In the genomic region with DNA sequence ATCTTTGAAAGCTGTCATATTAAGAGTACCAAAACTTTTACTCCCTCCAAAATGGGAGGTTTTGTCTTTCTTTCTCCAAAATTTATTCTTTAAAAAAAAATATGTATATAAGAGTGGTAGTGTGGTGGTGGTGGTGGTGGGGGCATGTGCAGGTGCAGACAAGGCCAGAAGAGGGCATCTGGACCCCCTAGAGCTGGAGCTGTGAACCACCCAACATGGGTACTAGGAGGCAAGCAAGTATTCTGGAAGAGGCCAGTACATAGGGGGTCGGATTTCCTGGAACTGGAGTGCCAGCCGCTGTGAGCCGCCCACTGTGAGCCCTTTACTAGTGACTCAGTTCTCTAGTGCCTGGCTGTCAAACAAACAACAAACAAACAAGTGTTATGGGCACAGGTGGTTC, we compare ENCODE assay signal across 17 mouse cellular contexts. TPM values are rescaled to one million over a fixed set of nuclear protein-coding genes. Genes with fewer than 3 reads are reported as not detected.
DNase-seq lines count a peak whose midpoint lies in the region; ATAC-seq and TF ChIP-seq lines count a peak whose summit lies in the region.
"Had no signal": no experiment of that assay in that cellular context is flagged by ENCODE, and none has a peak within 500 bp of the region (broad histone marks: within the 10 kb centered on the region; RNA-seq: fewer than 3 reads in every experiment).

No protein-coding gene starts in this region.

- H3K4me1 ChIP-seq in cerebellum, adult 2 months (ENCODE audit: control insufficient read depth, insufficient read depth, low read length) = no peaks in the 10 kb centered on the region; the same call in 1 of the 2 replicates
- H3K4me1 ChIP-seq in kidney, postnatal 0 days (replicated peaks; ENCODE audit: insufficient read depth, low read length) = no peaks in the 10 kb centered on the region
- no peaks in the 10 kb centered on the region for H3K4me1 ChIP-seq in midbrain, postnatal 0 days (ENCODE audit: insufficient read depth, low read length)
- 0 out of 2 replicates have a peak, but pooled peaks cover 5% of the 10 kb centered on the region for H3K4me1 ChIP-seq in midbrain, embryonic 15.5 days
- H3K4me1 ChIP-seq: stomach, embryonic 15.5 days had no signal

- no peak for DNase-seq in cerebellum, adult 2 months
- DNase-seq in cerebellum, adult 18-20 months = no peak
- DNase-seq in kidney, postnatal 0 days (ENCODE audit: low spot score) = peak; percentile 40
- no peak for DNase-seq in kidney, adult 18-20 months
- DNase-seq in midbrain, postnatal 0 days (ENCODE audit: low spot score) = no peak
- DNase-seq in left cerebral cortex, adult 18-20 months (ENCODE audit: low spot score in 2 of 2) = no peak
- DNase-seq in T-cell, adult 2 months (ENCODE audit: low spot score) = no peak
- DNase-seq: cerebellum, postnatal 36 days; kidney, adult 11 months; kidney, postnatal 4 days; layer of hippocampus, postnatal 36 days; left cerebral cortex, postnatal 4 days; liver, embryonic 13.5 days; right cerebral cortex, adult 18-20 months had no signal

- WGBS in cerebellum, adult 2 months = 32% methylated on average over 3 of the region's 3 CpGs
- 37% methylated on average over 3 of the region's 3 CpGs for WGBS in kidney, postnatal 0 days
- WGBS in midbrain, postnatal 0 days = 55% methylated on average over 3 of the region's 3 CpGs
- 54% methylated on average over 3 of the region's 3 CpGs for WGBS in midbrain, embryonic 15.5 days

- H3K27me3 ChIP-seq in cerebellum, adult 2 months (ENCODE audit: control insufficient read depth, insufficient read depth, low read length) = no peaks in the 10 kb centered on the region
- no peaks in the 10 kb centered on the region for H3K27me3 ChIP-seq in kidney, postnatal 0 days (ENCODE audit: insufficient read depth, low read length)
- no peaks in the 10 kb centered on the region for H3K27me3 ChIP-seq in midbrain, postnatal 0 days (ENCODE audit: insufficient read depth, low read length)
- no peaks in the 10 kb centered on the region for H3K27me3 ChIP-seq in midbrain, embryonic 15.5 days (replicated peaks)
- H3K27me3 ChIP-seq: embryonic facial prominence, embryonic 13.5 days; liver, embryonic 13.5 days; stomach, embryonic 15.5 days had no signal

- no peak overlapping the region for H3K9ac ChIP-seq in kidney, postnatal 0 days (ENCODE audit: low read depth, low read length)
- H3K9ac ChIP-seq in midbrain, postnatal 0 days (replicated peaks; ENCODE audit: low read length, poor library complexity, severe bottlenecking) = no peak overlapping the region
- no peak overlapping the region for H3K9ac ChIP-seq in midbrain, embryonic 15.5 days
- H3K9ac ChIP-seq: embryonic facial prominence, embryonic 13.5 days; liver, embryonic 13.5 days; stomach, embryonic 15.5 days had no signal

- ATAC-seq in kidney, postnatal 0 days (replicated peaks; ENCODE audit: low FRiP score, low read depth) = no peak
- no peak for ATAC-seq in midbrain, postnatal 0 days (ENCODE audit: low FRiP score)
- ATAC-seq in midbrain, embryonic 15.5 days (replicated peaks) = no peak

- no peak overlapping the region for H3K4me3 ChIP-seq in cerebellum, adult 2 months (replicated peaks; ENCODE audit: insufficient read depth, low read depth, low read length)
- no peak overlapping the region for H3K4me3 ChIP-seq in kidney, postnatal 0 days (replicated peaks; ENCODE audit: low read depth, low read length)
- H3K4me3 ChIP-seq in midbrain, postnatal 0 days (ENCODE audit: low read depth, low read length) = no peak overlapping the region
- H3K4me3 ChIP-seq in midbrain, embryonic 15.5 days = no peak overlapping the region
- H3K4me3 ChIP-seq: embryonic facial prominence, embryonic 13.5 days; liver, embryonic 13.5 days; stomach, embryonic 15.5 days had no signal

- no peak overlapping the region for H3K27ac ChIP-seq in cerebellum, adult 2 months (ENCODE audit: insufficient read depth, low read length)
- no peak overlapping the region for H3K27ac ChIP-seq in kidney, postnatal 0 days
- H3K27ac ChIP-seq in midbrain, postnatal 0 days (ENCODE audit: low read depth, low read length) = no peak overlapping the region
- no peak overlapping the region for H3K27ac ChIP-seq in midbrain, embryonic 15.5 days
- H3K27ac ChIP-seq: embryonic facial prominence, embryonic 13.5 days; liver, embryonic 13.5 days; stomach, embryonic 15.5 days had no signal

- TF ChIP-seq POLR2A in cerebellum, adult 2 months (IDR thresholded peaks at IDR 0.05; ENCODE audit: borderline replicate concordance, insufficient read depth, low read length) = no peak

- H3K9me3 ChIP-seq in kidney, postnatal 0 days (replicated peaks; ENCODE audit: low read length) = no peaks in the 10 kb centered on the region
- H3K9me3 ChIP-seq in midbrain, postnatal 0 days (ENCODE audit: low read length) = no peaks in the 10 kb centered on the region
- H3K9me3 ChIP-seq in midbrain, embryonic 15.5 days = no peaks in the 10 kb centered on the region
- H3K9me3 ChIP-seq: embryonic facial prominence, embryonic 13.5 days; liver, embryonic 13.5 days; stomach, embryonic 15.5 days had no signal

- peak; percentile 17; the same call in 1 of the 2 replicates for TF ChIP-seq CTCF in cerebellum, adult 2 months (IDR thresholded peaks at IDR 0.05; ENCODE audit: borderline replicate concordance, insufficient read depth, low read depth, low read length)
- TF ChIP-seq CTCF in kidney, postnatal 0 days (IDR thresholded peaks at IDR 0.05; ENCODE audit: low read depth) = peak; percentile 44
- peak; percentile 57 for TF ChIP-seq CTCF in midbrain, postnatal 0 days (IDR thresholded peaks at IDR 0.05)

- no peak overlapping the region for H3K4me2 ChIP-seq in kidney, postnatal 0 days (ENCODE audit: low read length)
- H3K4me2 ChIP-seq in midbrain, postnatal 0 days (ENCODE audit: low read depth, low read length, poor library complexity, severe bottlenecking) = no peak overlapping the region
- H3K4me2 ChIP-seq in midbrain, embryonic 15.5 days = no peak overlapping the region
- H3K4me2 ChIP-seq: embryonic facial prominence, embryonic 13.5 days; liver, embryonic 13.5 days; stomach, embryonic 15.5 days had no signal

- 0 out of 2 replicates have a peak, but pooled peaks cover 1% of the 10 kb centered on the region for H3K36me3 ChIP-seq in kidney, postnatal 0 days (ENCODE audit: insufficient read depth, low read length)
- peaks cover 7% of the 10 kb centered on the region; the same call in 1 of the 2 replicates for H3K36me3 ChIP-seq in midbrain, postnatal 0 days (ENCODE audit: insufficient read depth, low read length)
- H3K36me3 ChIP-seq in midbrain, embryonic 15.5 days (replicated peaks) = no peaks in the 10 kb centered on the region
- H3K36me3 ChIP-seq: stomach, embryonic 15.5 days had no signal

RNA-seq across cellular contexts. Expression of a gene that starts 34.9 kb away (rescaled TPM):
- 7.6 and 8.6 TPM in 2 replicates for polyA plus RNA-seq in cerebellum, adult 2 months (2012; rRNA removed)
- 3.3 and 3.5 TPM in 2 replicates for polyA plus RNA-seq in kidney, postnatal 0 days (2015; fragmentation: Nextera tagmentation; extraction: Ambion mirVana)
- total RNA-seq in midbrain, postnatal 0 days (2014; rRNA removed) = 10.1 and 10.3 TPM in 2 replicates
- 2.2 and 3.7 TPM in 2 replicates for polyA plus RNA-seq in midbrain, postnatal 0 days (2015; fragmentation: Nextera tagmentation; extraction: Ambion mirVana)
- polyA plus RNA-seq in midbrain, embryonic 15.5 days (2015; fragmentation: Nextera tagmentation; extraction: Ambion mirVana) = 6.0 and 7.6 TPM in 2 replicates
- 1 to 10 TPM; 9.2 to 9.3 TPM for total RNA-seq in left cerebral cortex, adult 18-20 months (2021)
